Mouse (Mus musculus) neural tube, embryonic 11.5 days (tissue): Measurements from ENCODE around the gene Gm20388. TPM values are rescaled to one million over a fixed set of nuclear protein-coding genes. Genes with fewer than 3 reads are reported as not detected.

Source experiments
- ATAC-seq: fragments of 200-750 bp; cut with Nextera tagmentation; 2 replicates; pipeline ENCODE4 v1.8.0; 2017; ENCODE audit warnings: moderate number of reproducible peaks, mild to moderate bottlenecking, moderate TSS enrichment, moderate library complexity; ENCODE audit not compliant: insufficient read depth, low FRiP score, low TSS enrichment
- DNase-seq: peaks from one replicate; pipeline ENCODE4 v3.0.0-alpha.2; 2015; ENCODE audit warnings: low spot score
- H3K27ac ChIP-seq: fragments of 300-500 bp; sonication (generic); 2 replicates; pipeline ENCODE4 v1.5.1; 2014; ENCODE audit warnings: low read depth, mild to moderate bottlenecking, low read length
- H3K27me3 ChIP-seq: fragments of 300-500 bp; sonication (generic); 2 replicates; pipeline ENCODE4 v1.6.1; 2014; ENCODE audit warnings: mild to moderate bottlenecking, low read length, mixed read lengths; ENCODE audit not compliant: control insufficient read depth, insufficient read depth
- H3K36me3 ChIP-seq: fragments of 300-500 bp; sonication (generic); 2 replicates; pipeline ENCODE4 v1.6.1; 2014; ENCODE audit warnings: mild to moderate bottlenecking, low read length, moderate library complexity, mixed read lengths; ENCODE audit not compliant: control insufficient read depth, insufficient read depth
- H3K4me1 ChIP-seq: fragments of 300-500 bp; sonication (generic); 2 replicates; pipeline ENCODE4 v1.6.1; 2014; ENCODE audit warnings: low read length, mixed read lengths; ENCODE audit not compliant: control insufficient read depth, insufficient read depth
- H3K4me2 ChIP-seq: fragments of 300-500 bp; sonication (generic); 2 replicates; pipeline ENCODE4 v1.6.1; 2014; ENCODE audit warnings: low read depth, mild to moderate bottlenecking, moderate library complexity
- H3K4me3 ChIP-seq: fragments of 300-500 bp; sonication (generic); 2 replicates; pipeline ENCODE4 v1.5.1; 2014; ENCODE audit warnings: low read depth, low read length
- H3K9ac ChIP-seq: fragments of 300-500 bp; sonication (generic); 2 replicates; pipeline ENCODE4 v1.6.1; 2014; ENCODE audit warnings: mild to moderate bottlenecking, low read length
- H3K9me3 ChIP-seq: fragments of 300-500 bp; sonication (generic); 2 replicates; pipeline ENCODE4 v1.6.1; 2016; ENCODE audit warnings: low read length; ENCODE audit not compliant: control insufficient read depth
- WGBS: fragments of 180-500 bp; shearing (Covaris S2); extraction: QIAGEN DNeasy Blood & Tissue Kit; methylation state at CpG from one replicate; pipeline ENCODE4 v1.1.7; 2014; 5-methylcytosine and 5-hydroxymethylcytosine counted together
- polyA plus RNA-seq: library from polyadenylated mRNA; unstranded; fragments of >200 nt; fragmentation: Nextera tagmentation; extraction: Ambion mirVana; gene quantifications from 2 replicates; pipeline ENCODE4 v1.2.1, GENCODE M21; 2014

The Gm20388 gene
- polyA plus RNA-seq, 1 experiment from 2014 or later = not detected

GRCm38 (mm10) chr8:123203571-123203970, 3292.9 kb downstream of the Gm20388 start:
- Histone ChIP-seq H3K9ac (no peak overlapping the region), H3K4me2 (no peak overlapping the region), H3K4me1 (no peaks in the 10 kb centered on the region), H3K27ac (no peak overlapping the region), H3K36me3 (peaks cover 8% of the 10 kb centered on the region), H3K4me3 (no peak overlapping the region), H3K27me3 (no peaks in the 10 kb centered on the region), H3K9me3 (no peaks in the 10 kb centered on the region)
- no peak for DNase-seq
- ATAC-seq = no peak
- 90% methylated on average over 3 of the region's 3 CpGs for WGBS

- Histone ChIP-seq H3K9me3 (no peaks in the 10 kb centered on the region), H3K4me1 (peaks cover 10% of the 10 kb centered on the region), H3K36me3 (0 out of 2 replicates have a peak, but pooled peaks cover 5% of the 10 kb centered on the region), H3K27me3 (no peaks in the 10 kb centered on the region), H3K4me3 (peak overlapping the region; percentile 94), H3K4me2 (peak overlapping the region; percentile 86), H3K9ac (peak overlapping the region; percentile 94), H3K27ac (no peak overlapping the region)
- DNase-seq (no peak), ATAC-seq (no peak)
- WGBS = 49% methylated on average over 10 of the region's 10 CpGs
Measured at GRCm38 (mm10) chr8:123211876-123212275, 3301.2 kb downstream of the Gm20388 start.

- Histone ChIP-seq H3K9ac (peak within 1 kb of the TSS; percentile 94), H3K27me3 (no peaks in the 10 kb centered on the region), H3K4me2 (peak within 1 kb of the TSS; percentile 86), H3K27ac (peak within 1 kb of the TSS; percentile 67), H3K4me1 (peaks cover 10% of the 10 kb centered on the region), H3K9me3 (no peaks in the 10 kb centered on the region), H3K36me3 (0 out of 2 replicates have a peak, but pooled peaks cover 5% of the 10 kb centered on the region), H3K4me3 (peak within 1 kb of the TSS; percentile 94)
- DNase-seq (peak; percentile 97), ATAC-seq (peak; percentile 97)
- 1% methylated on average over 62 of the region's 76 CpGs for WGBS
Measured at GRCm38 (mm10) chr8:123212321-123213117, 3301.9 kb downstream of the Gm20388 start, which contains the start of the genes Chmp1a and Spata33. Chmp1a (minus strand) TSS chr8:123212763. Spata33 (plus strand) TSS chr8:123212832.

- Histone ChIP-seq H3K27me3 (no peaks in the 10 kb centered on the region), H3K27ac (peak overlapping the region; percentile 67), H3K9ac (peak overlapping the region; percentile 94), H3K4me2 (peak overlapping the region; percentile 75), H3K4me3 (peak overlapping the region; percentile 94), H3K9me3 (no peaks in the 10 kb centered on the region), H3K4me1 (peaks cover 10% of the 10 kb centered on the region), H3K36me3 (0 out of 2 replicates have a peak, but pooled peaks cover 2% of the 10 kb centered on the region)
- no peak for DNase-seq
- WGBS = 18% methylated on average over 22 of the region's 22 CpGs
- no peak; the same call in 1 of the 2 replicates for ATAC-seq
Measured at GRCm38 (mm10) chr8:123213118-123213772, 3302.6 kb downstream of the Gm20388 start.

- DNase-seq = no peak
- no peaks in the 10 kb centered on the region for H3K27me3 ChIP-seq
- H3K4me3 ChIP-seq = no peak overlapping the region
- H3K27ac ChIP-seq = no peak overlapping the region
- H3K9me3 ChIP-seq = no peaks in the 10 kb centered on the region
- peaks cover 10% of the 10 kb centered on the region for H3K4me1 ChIP-seq
- no peak overlapping the region for H3K4me2 ChIP-seq
- WGBS = 80% methylated on average over 3 of the region's 3 CpGs
- ATAC-seq = no peak
- no peak overlapping the region for H3K9ac ChIP-seq
- no peaks in the 10 kb centered on the region for H3K36me3 ChIP-seq
Measured at GRCm38 (mm10) chr8:123215430-123215829, 3304.8 kb downstream of the Gm20388 start.

GRCm38 (mm10) chr8:123220917-123221316, 3310.3 kb downstream of the Gm20388 start:
- Histone ChIP-seq H3K9me3 (no peaks in the 10 kb centered on the region), H3K4me2 (no peak overlapping the region), H3K27me3 (no peaks in the 10 kb centered on the region), H3K4me1 (peaks cover 3% of the 10 kb centered on the region; the same call in 1 of the 2 replicates), H3K9ac (no peak overlapping the region), H3K27ac (no peak overlapping the region), H3K36me3 (no peaks in the 10 kb centered on the region), H3K4me3 (no peak overlapping the region)
- ATAC-seq (no peak), DNase-seq (no peak)
- 84% methylated on average over 1 of the region's 1 CpGs for WGBS

GRCm38 (mm10) chr8:123224278-123225266, 3313.9 kb downstream of the Gm20388 start, which contains the start of gene Cdk10:
Cdk10 (plus strand) TSS chr8:123224842.
- H3K9me3 ChIP-seq = no peaks in the 10 kb centered on the region
- H3K27ac ChIP-seq = peak within 1 kb of the TSS; percentile 67
- WGBS = 4% methylated on average over 59 of the region's 59 CpGs
- peak within 1 kb of the TSS; percentile 75 for H3K9ac ChIP-seq
- H3K4me1 ChIP-seq = peaks cover 3% of the 10 kb centered on the region; the same call in 1 of the 2 replicates
- peak; percentile 93 for DNase-seq
- H3K4me3 ChIP-seq = peak within 1 kb of the TSS; percentile 88
- no peaks in the 10 kb centered on the region for H3K27me3 ChIP-seq
- H3K36me3 ChIP-seq = peaks cover 5% of the 10 kb centered on the region; the same call in 1 of the 2 replicates
- peak; percentile 69 for ATAC-seq
- H3K4me2 ChIP-seq = peak within 1 kb of the TSS; percentile 54

GRCm38 (mm10) chr8:123228416-123228815, 3317.8 kb downstream of the Gm20388 start:
- Histone ChIP-seq H3K36me3 (peaks cover 5% of the 10 kb centered on the region; the same call in 1 of the 2 replicates), H3K9me3 (no peaks in the 10 kb centered on the region), H3K4me2 (no peak overlapping the region), H3K27ac (no peak overlapping the region), H3K9ac (no peak overlapping the region), H3K27me3 (no peaks in the 10 kb centered on the region), H3K4me3 (no peak overlapping the region), H3K4me1 (peaks cover 3% of the 10 kb centered on the region; the same call in 1 of the 2 replicates)
- 93% methylated on average over 1 of the region's 1 CpGs for WGBS
- no peak for DNase-seq
- no peak for ATAC-seq
